Mouse (Mus musculus): Measurements from ENCODE around the gene Ywhah.

Ywhah gene

GRCm38 (mm10) chr5:33018561-33019425 lies at the start of gene Ywhah:
Ywhah (plus strand) TSS chr5:33018816.
- peak; percentile 92 to 95 for DNase-seq (ENCODE audit: low spot score in 2 of 2)

GRCm38 (mm10) chr5:32976541-32976940 lies 42.1 kb upstream of the Ywhah start:
- no peak for DNase-seq (ENCODE audit: low spot score in 2 of 2)

- no peak for DNase-seq (ENCODE audit: low spot score in 2 of 2)
Measured at GRCm38 (mm10) chr5:32977179-32977578, 41.4 kb upstream of the Ywhah start.

GRCm38 (mm10) chr5:32985379-32985778 lies 33.2 kb upstream of the Ywhah start:
- no peak for DNase-seq (ENCODE audit: low spot score in 2 of 2)

GRCm38 (mm10) chr5:32987873-32988272 lies 30.7 kb upstream of the Ywhah start:
- no peak for DNase-seq (ENCODE audit: low spot score in 2 of 2)

GRCm38 (mm10) chr5:32989959-32990640 lies 28.5 kb upstream of the Ywhah start:
- no peak for DNase-seq (ENCODE audit: low spot score in 2 of 2)

- DNase-seq (ENCODE audit: low spot score in 2 of 2): no peak
Measured at GRCm38 (mm10) chr5:32991152-32991551, 27.5 kb upstream of the Ywhah start.

GRCm38 (mm10) chr5:32994471-32994870 lies 24.1 kb upstream of the Ywhah start:
- DNase-seq (ENCODE audit: low spot score in 2 of 2): no peak

GRCm38 (mm10) chr5:32995756-32996155 lies 22.9 kb upstream of the Ywhah start:
- no peak for DNase-seq (ENCODE audit: low spot score in 2 of 2)

- no peak for DNase-seq (ENCODE audit: low spot score in 2 of 2)
Measured at GRCm38 (mm10) chr5:32996560-32996959, 22.1 kb upstream of the Ywhah start.

GRCm38 (mm10) chr5:32997686-32998085 lies 20.9 kb upstream of the Ywhah start:
- DNase-seq (ENCODE audit: low spot score in 2 of 2): no peak

- no peak for DNase-seq (ENCODE audit: low spot score in 2 of 2)
Measured at GRCm38 (mm10) chr5:32998783-32999182, 19.8 kb upstream of the Ywhah start.

GRCm38 (mm10) chr5:33001111-33001510 lies 17.5 kb upstream of the Ywhah start:
- no peak for DNase-seq (ENCODE audit: low spot score in 2 of 2)

- no peak for DNase-seq (ENCODE audit: low spot score in 2 of 2)
Measured at GRCm38 (mm10) chr5:33002781-33003180, 15.8 kb upstream of the Ywhah start.

GRCm38 (mm10) chr5:33003500-33003899 lies 15.1 kb upstream of the Ywhah start:
- DNase-seq (ENCODE audit: low spot score in 2 of 2): no peak

GRCm38 (mm10) chr5:33004110-33004509 lies 14.5 kb upstream of the Ywhah start:
- no peak for DNase-seq (ENCODE audit: low spot score in 2 of 2)

- DNase-seq (ENCODE audit: low spot score in 2 of 2): no peak
Measured at GRCm38 (mm10) chr5:33005442-33006145, 13.0 kb upstream of the Ywhah start.

GRCm38 (mm10) chr5:33006670-33007069 lies 11.9 kb upstream of the Ywhah start:
- no peak for DNase-seq (ENCODE audit: low spot score in 2 of 2)

GRCm38 (mm10) chr5:33007371-33007770 lies 11.2 kb upstream of the Ywhah start:
- no peak for DNase-seq (ENCODE audit: low spot score in 2 of 2)

- no peak for DNase-seq (ENCODE audit: low spot score in 2 of 2)
Measured at GRCm38 (mm10) chr5:33009301-33009700, 9.3 kb upstream of the Ywhah start.

GRCm38 (mm10) chr5:33009818-33010812 lies 8.5 kb upstream of the Ywhah start:
- no peak for DNase-seq (ENCODE audit: low spot score in 2 of 2)

Measured in urinary bladder, postnatal 36 days (tissue).